Comparison of ENCODE assay signal across 8 mouse cellular contexts in the genomic region with DNA sequence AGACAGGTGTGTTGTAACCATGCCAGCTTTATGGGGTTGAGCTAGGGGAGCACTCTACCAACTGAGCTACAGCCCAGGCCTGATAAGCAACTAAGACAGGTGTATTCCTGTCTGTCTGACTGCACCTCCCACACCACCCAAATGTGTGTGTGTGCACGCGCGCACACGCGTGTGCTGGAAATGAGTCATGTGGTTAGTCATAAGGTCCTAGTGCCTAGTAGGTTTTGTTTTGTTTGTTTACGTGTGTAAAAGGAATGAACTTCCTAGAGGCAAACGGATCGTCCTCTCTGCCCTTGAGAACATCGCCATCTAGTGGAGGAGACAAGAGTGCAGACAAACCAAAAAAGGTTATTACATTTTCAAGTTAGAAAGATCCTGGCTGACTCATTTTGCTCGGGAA. TPM values are rescaled to one million over a fixed set of nuclear protein-coding genes. Genes with fewer than 3 reads are reported as not detected.
DNase-seq lines count a peak whose midpoint lies in the region; ATAC-seq and TF ChIP-seq lines count a peak whose summit lies in the region.

No protein-coding gene starts in this region.

- TF ChIP-seq POLR2A in thymus, adult 2 months (IDR thresholded peaks at IDR 0.05; ENCODE audit: control insufficient read depth, extremely low read depth, insufficient read depth, low read length, poor library complexity): no peak
- no peak for TF ChIP-seq POLR2A in bone marrow macrophage, adult 2 months (IDR thresholded peaks at IDR 0.05; ENCODE audit: borderline replicate concordance, low read depth, low read length)
- no peak for TF ChIP-seq POLR2A in kidney, adult 2 months (IDR thresholded peaks at IDR 0.05; ENCODE audit: low read depth, low read length)

- H3K9me3 ChIP-seq in forebrain, embryonic 14.5 days (replicated peaks; ENCODE audit: control insufficient read depth, low read length): no peaks in the 10 kb centered on the region
- no peaks in the 10 kb centered on the region for H3K9me3 ChIP-seq in lung, embryonic 16.5 days (ENCODE audit: control insufficient read depth, low read length)

- no peak overlapping the region for H3K9ac ChIP-seq in forebrain, embryonic 14.5 days (ENCODE audit: low read length)
- H3K9ac ChIP-seq in lung, embryonic 16.5 days (ENCODE audit: low read length): no peak overlapping the region

- 0 out of 2 replicates have a peak, but pooled peaks have one; percentile 44 for TF ChIP-seq CTCF in thymus, adult 2 months (IDR thresholded peaks at IDR 0.05; ENCODE audit: borderline replicate concordance, control insufficient read depth, extremely low read depth, insufficient read depth, low read length, poor library complexity)
- peak; percentile 36; the same call in 1 of the 2 replicates for TF ChIP-seq CTCF in bone marrow macrophage, adult 2 months (IDR thresholded peaks at IDR 0.05; ENCODE audit: low read depth, low read length)
- peak; percentile 76 for TF ChIP-seq CTCF in kidney, adult 2 months (conservative IDR thresholded peaks at IDR 0.05; ENCODE audit: insufficient read depth, insufficient read length, low read depth, low read length)

- 22% methylated on average over 10 of the region's 10 CpGs for WGBS in thymus, adult 2 months
- WGBS in forebrain, embryonic 14.5 days: 6% methylated on average over 10 of the region's 10 CpGs
- 13% methylated on average over 10 of the region's 10 CpGs for WGBS in kidney, adult 2 months
- WGBS in lung, embryonic 16.5 days: 10% methylated on average over 10 of the region's 10 CpGs

- DNase-seq in thymus, adult 2 months: peak; percentile 32
- DNase-seq in thymus, adult 18-20 months: no peak
- DNase-seq in forebrain, embryonic 14.5 days (ENCODE audit: low spot score): peak; percentile 88
- DNase-seq in kidney, adult 2 months: peak; percentile 48
- peak; percentile 81 for DNase-seq in retina, embryonic 14.5 days (ENCODE audit: low spot score)
- DNase-seq in ovary, adult 18-20 months (ENCODE audit: low spot score): no peak

- peak overlapping the region; percentile 12; the same call in 1 of the 2 replicates for H3K4me2 ChIP-seq in forebrain, embryonic 14.5 days (ENCODE audit: low read length)
- peak overlapping the region; percentile 32; the same call in 1 of the 2 replicates for H3K4me2 ChIP-seq in lung, embryonic 16.5 days (ENCODE audit: low read depth, low read length)

- ATAC-seq in forebrain, embryonic 14.5 days: peak; percentile 54; the same call in 1 of the 2 replicates
- no peak for ATAC-seq in lung, embryonic 16.5 days (ENCODE audit: low read depth)

- H3K27ac ChIP-seq in thymus, adult 2 months (ENCODE audit: control insufficient read depth, insufficient read depth, low read length): no peak overlapping the region
- no peak overlapping the region for H3K27ac ChIP-seq in bone marrow macrophage, adult 2 months (ENCODE audit: insufficient read depth, low read depth, low read length)
- no peak overlapping the region for H3K27ac ChIP-seq in forebrain, embryonic 14.5 days (ENCODE audit: low read depth, low read length)
- H3K27ac ChIP-seq in kidney, adult 2 months (ENCODE audit: insufficient read depth, low read depth, low read length): no peak overlapping the region
- H3K27ac ChIP-seq in lung, embryonic 16.5 days (ENCODE audit: low read length): no peak overlapping the region

- 0 out of 2 replicates have a peak, but pooled peaks cover 2% of the 10 kb centered on the region for H3K4me1 ChIP-seq in thymus, adult 2 months (replicated peaks; ENCODE audit: control insufficient read depth, insufficient read depth, low read length)
- peaks cover 26% of the 10 kb centered on the region for H3K4me1 ChIP-seq in bone marrow macrophage, adult 2 months (ENCODE audit: control insufficient read depth, insufficient read depth, low read length)
- no peaks in the 10 kb centered on the region for H3K4me1 ChIP-seq in forebrain, embryonic 14.5 days (ENCODE audit: control insufficient read depth, insufficient read depth, low read length)
- 0 out of 2 replicates have a peak, but pooled peaks cover 3% of the 10 kb centered on the region for H3K4me1 ChIP-seq in kidney, adult 2 months (ENCODE audit: control insufficient read depth, insufficient read depth, low read length)
- H3K4me1 ChIP-seq in lung, embryonic 16.5 days (replicated peaks; ENCODE audit: control insufficient read depth, insufficient read depth, low read length): 0 out of 2 replicates have a peak, but pooled peaks cover 2% of the 10 kb centered on the region

- H3K27me3 ChIP-seq in thymus, adult 2 months (ENCODE audit: control insufficient read depth, insufficient read depth, low read length): no peaks in the 10 kb centered on the region
- no peaks in the 10 kb centered on the region for H3K27me3 ChIP-seq in forebrain, embryonic 14.5 days (replicated peaks; ENCODE audit: control insufficient read depth, insufficient read depth, low read length)
- H3K27me3 ChIP-seq in kidney, adult 2 months (replicated peaks; ENCODE audit: control insufficient read depth, insufficient read depth, low read length): no peaks in the 10 kb centered on the region
- H3K27me3 ChIP-seq in lung, embryonic 16.5 days (ENCODE audit: control insufficient read depth, insufficient read depth, low read depth, low read length): peaks cover 3% of the 10 kb centered on the region

- H3K4me3 ChIP-seq in thymus, adult 2 months (ENCODE audit: control insufficient read depth, insufficient read depth, low read length): no peak overlapping the region
- H3K4me3 ChIP-seq in bone marrow macrophage, adult 2 months (ENCODE audit: insufficient read depth, low read length): no peak overlapping the region
- H3K4me3 ChIP-seq in forebrain, embryonic 14.5 days (ENCODE audit: low read depth, low read length): no peak overlapping the region
- no peak overlapping the region for H3K4me3 ChIP-seq in kidney, adult 2 months (ENCODE audit: insufficient read depth, low read depth, low read length)
- H3K4me3 ChIP-seq in lung, embryonic 16.5 days (ENCODE audit: low read length): no peak overlapping the region

- H3K36me3 ChIP-seq in thymus, adult 2 months (ENCODE audit: control insufficient read depth, insufficient read depth, low read length): no peaks in the 10 kb centered on the region
- no peaks in the 10 kb centered on the region for H3K36me3 ChIP-seq in forebrain, embryonic 14.5 days (ENCODE audit: control insufficient read depth, insufficient read depth, low read length)
- H3K36me3 ChIP-seq in kidney, adult 2 months (ENCODE audit: control insufficient read depth, insufficient read depth, low read length): no peaks in the 10 kb centered on the region
- H3K36me3 ChIP-seq in lung, embryonic 16.5 days (ENCODE audit: control insufficient read depth, insufficient read depth, low read length): no peaks in the 10 kb centered on the region

RNA-seq across cellular contexts. Expression of gene Rab3gap2, which starts 10.4 kb away (rescaled TPM):
- 26.2 and 27.5 TPM in 2 replicates for polyA plus RNA-seq in thymus, adult 2 months (2012; rRNA removed)
- polyA plus RNA-seq in bone marrow macrophage, adult 2 months (2012; ENCODE audit: insufficient read depth, insufficient read length, missing spikeins): 50.9 and 56.4 TPM in 2 replicates
- polyA plus RNA-seq in forebrain, embryonic 14.5 days (2014; fragmentation: Nextera tagmentation; extraction: Ambion mirVana): 18.2 and 22.9 TPM in 2 replicates
- 14.5 and 15.3 TPM in 2 replicates for polyA plus RNA-seq in kidney, adult 2 months (2012; rRNA removed)
- polyA plus RNA-seq in lung, embryonic 16.5 days (2015; fragmentation: Nextera tagmentation; extraction: Ambion mirVana): 20.1 and 20.4 TPM in 2 replicates

Comparison
In these comparisons a context has a peak if more than half of its experiments do, and no peak if none do; other contexts are left out.
1. DNase-seq: peak in thymus, adult 2 months (single experiment), forebrain, embryonic 14.5 days (single experiment), kidney, adult 2 months (single experiment) and retina, embryonic 14.5 days (single experiment); none in thymus, adult 18-20 months (0 of 2) and ovary, adult 18-20 months (single experiment).
2. Peak in every context shown above with its lines, with median percentiles within 50 percentile points of each other: CTCF ChIP-seq.